Mouse (Mus musculus) stomach, postnatal 0 days (tissue): ENCODE data around the gene Olfr1367. TPM values are rescaled to one million over a fixed set of nuclear protein-coding genes. Genes with fewer than 3 reads are reported as not detected.
"Not testable (repeated sequence)": the region's sequence is repeated elsewhere in the genome, so short reads cannot be mapped to it uniquely, and the experiment has no call there.

Experiments used
- ATAC-seq: fragments of 200-750 bp; cut with Nextera tagmentation; 2 replicates; pipeline ENCODE4 v1.8.0; 2017; ENCODE audit not compliant: low FRiP score, low TSS enrichment
- DNase-seq: peaks from one replicate; pipeline ENCODE4 v3.0.0-alpha.2; 2016; ENCODE audit warnings: low spot score
- H3K27ac ChIP-seq: fragments of 300-500 bp; sonication (generic); replicated peaks from 2 replicates; pipeline ENCODE4 v1.5.1; 2014; ENCODE audit warnings: mild to moderate bottlenecking, control low read depth
- H3K27me3 ChIP-seq: fragments of 300-500 bp; sonication (generic); 2 replicates; pipeline ENCODE4 v1.6.1; 2014; ENCODE audit warnings: low read length; ENCODE audit not compliant: control insufficient read depth, insufficient read depth
- H3K36me3 ChIP-seq: fragments of 300-500 bp; sonication (generic); 2 replicates; pipeline ENCODE4 v1.6.1; 2014; ENCODE audit warnings: low read length, mixed read lengths; ENCODE audit not compliant: control insufficient read depth, insufficient read depth
- H3K4me1 ChIP-seq: fragments of 300-500 bp; sonication (generic); replicated peaks from 2 replicates; pipeline ENCODE4 v1.6.1; 2014; ENCODE audit warnings: antibody characterized with exemption; ENCODE audit not compliant: control insufficient read depth, insufficient read depth
- H3K4me2 ChIP-seq: fragments of 300-500 bp; sonication (generic); replicated peaks from 2 replicates; pipeline ENCODE4 v1.6.1; 2014; ENCODE audit warnings: low read depth, mild to moderate bottlenecking, control low read depth, moderate library complexity
- H3K4me3 ChIP-seq: fragments of 300-500 bp; sonication (generic); 2 replicates; pipeline ENCODE4 v1.5.1; 2014; ENCODE audit warnings: low read depth, low read length, control low read depth
- H3K9ac ChIP-seq: fragments of 300-500 bp; sonication (generic); 2 replicates; pipeline ENCODE4 v1.6.1; 2014; ENCODE audit warnings: mild to moderate bottlenecking, low read length, control low read depth, mixed read lengths
- H3K9me3 ChIP-seq: fragments of 300-500 bp; sonication (generic); 2 replicates; pipeline ENCODE4 v1.6.1; 2016; ENCODE audit warnings: low read length; ENCODE audit not compliant: control insufficient read depth
- CTCF ChIP-seq: IDR thresholded peaks from 2 replicates; pipeline ENCODE4 v1.5.1; 2016; ENCODE audit warnings: antibody characterized with exemption, low read depth, mild to moderate bottlenecking, moderate library complexity
- EP300 ChIP-seq: optimal IDR thresholded peaks from 2 replicates; pipeline ENCODE3; 2016; ENCODE audit warnings: antibody characterized with exemption
- WGBS: fragments of 180-500 bp; shearing (Covaris S2); extraction: QIAGEN DNeasy Blood & Tissue Kit; methylation state at CpG from one replicate; pipeline ENCODE4 v1.1.7; 2014; 5-methylcytosine and 5-hydroxymethylcytosine counted together
- polyA plus RNA-seq: library from polyadenylated mRNA; unstranded; fragments of >200 nt; fragmentation: Nextera tagmentation; extraction: Ambion mirVana; gene quantifications from 2 replicates; pipeline ENCODE4 v1.2.1, GENCODE M21; 2015

Gene Olfr1367
- polyA plus RNA-seq, 1 experiment from 2014 or later: not detected

GRCm38 (mm10) chr13:21366635-21367034, 19.9 kb downstream of the Olfr1367 start:
- 76% methylated on average over 6 of the region's 6 CpGs for WGBS
- Histone ChIP-seq H3K27me3 (no peaks in the 10 kb centered on the region), H3K36me3 (peaks cover 3% of the 10 kb centered on the region; the same call in 1 of the 2 replicates), H3K4me3 (no peak overlapping the region), H3K4me1 (peaks cover 10% of the 10 kb centered on the region; the same call in 1 of the 2 replicates), H3K9ac (no peak overlapping the region), H3K27ac (no peak overlapping the region), H3K9me3 (no peaks in the 10 kb centered on the region), H3K4me2 (no peak overlapping the region)
- no peak for DNase-seq
- no peak for ATAC-seq
- TF ChIP-seq CTCF (no peak), EP300 (no peak)

GRCm38 (mm10) chr13:21372700-21373099, 26.0 kb downstream of the Olfr1367 start:
- H3K4me2 ChIP-seq: no peak overlapping the region
- TF ChIP-seq EP300 (no peak), CTCF (no peak)
- H3K9ac ChIP-seq: no peak overlapping the region
- H3K36me3 ChIP-seq: peaks cover 3% of the 10 kb centered on the region; the same call in 1 of the 2 replicates
- WGBS: 91% methylated on average over 2 of the region's 2 CpGs
- H3K9me3 ChIP-seq: no peaks in the 10 kb centered on the region
- H3K4me3 ChIP-seq: no peak overlapping the region
- H3K27ac ChIP-seq: no peak overlapping the region
- no peak for ATAC-seq
- no peaks in the 10 kb centered on the region for H3K4me1 ChIP-seq
- no peak for DNase-seq
- no peaks in the 10 kb centered on the region for H3K27me3 ChIP-seq

- 79% methylated on average over 2 of the region's 2 CpGs for WGBS
- H3K4me3 ChIP-seq: no peak overlapping the region
Measured at GRCm38 (mm10) chr13:21377773-21378172, 31.1 kb downstream of the Olfr1367 start.

GRCm38 (mm10) chr13:21395211-21395610, 48.5 kb downstream of the Olfr1367 start:
- no peak overlapping the region for H3K4me2 ChIP-seq
- H3K4me1 ChIP-seq: no peaks in the 10 kb centered on the region
- H3K9me3 ChIP-seq: no peaks in the 10 kb centered on the region
- DNase-seq (no peak), ATAC-seq (no peak)
- no peak overlapping the region for H3K4me3 ChIP-seq
- WGBS: 91% methylated on average over 1 of the region's 1 CpGs
- H3K9ac ChIP-seq: no peak overlapping the region
- no peaks in the 10 kb centered on the region for H3K27me3 ChIP-seq
- no peak overlapping the region for H3K27ac ChIP-seq
- H3K36me3 ChIP-seq: peaks cover 39% of the 10 kb centered on the region
- no peak for TF ChIP-seq EP300
- no peak for TF ChIP-seq CTCF

More at GRCm38 (mm10) chr13:21377773-21378172, 31.1 kb downstream of the Olfr1367 start:
- no peaks in the 10 kb centered on the region for H3K27me3 ChIP-seq
- no peak overlapping the region for H3K4me2 ChIP-seq
- no peaks in the 10 kb centered on the region for H3K36me3 ChIP-seq
- no peak overlapping the region for H3K27ac ChIP-seq
- H3K9me3 ChIP-seq: no peaks in the 10 kb centered on the region
- ATAC-seq (no peak), DNase-seq (no peak)
- H3K4me1 ChIP-seq: no peaks in the 10 kb centered on the region
- H3K9ac ChIP-seq: no peak overlapping the region
- no peak for TF ChIP-seq EP300
- no peak for TF ChIP-seq CTCF

GRCm38 (mm10) chr13:21395623-21396022, 48.9 kb downstream of the Olfr1367 start:
- no peak for DNase-seq
- H3K36me3 ChIP-seq: peaks cover 35% of the 10 kb centered on the region
- WGBS: 93% methylated on average over 6 of the region's 6 CpGs
- no peak for ATAC-seq
- no peak overlapping the region for H3K4me3 ChIP-seq
- no peaks in the 10 kb centered on the region for H3K27me3 ChIP-seq
- H3K9ac ChIP-seq: no peak overlapping the region
- H3K4me1 ChIP-seq: no peaks in the 10 kb centered on the region
- H3K27ac ChIP-seq: no peak overlapping the region
- no peaks in the 10 kb centered on the region for H3K9me3 ChIP-seq
- TF ChIP-seq EP300: no peak
- no peak for TF ChIP-seq CTCF
- no peak overlapping the region for H3K4me2 ChIP-seq

- not testable (repeated sequence) for H3K4me1 ChIP-seq, H3K9ac ChIP-seq, H3K4me2 ChIP-seq, H3K4me3 ChIP-seq, H3K9me3 ChIP-seq, H3K27ac ChIP-seq, H3K27me3 ChIP-seq, DNase-seq
- WGBS: 89% methylated on average over 14 of the region's 18 CpGs
- peaks cover 34% of the 10 kb centered on the region for H3K36me3 ChIP-seq
- ATAC-seq: peak; percentile 61
Measured at GRCm38 (mm10) chr13:21396048-21396447, 49.3 kb downstream of the Olfr1367 start.
